Mouse (Mus musculus): ENCODE results near the gene Nme7. TPM values are rescaled to one million over a fixed set of nuclear protein-coding genes. Genes with fewer than 3 reads are reported as not detected.

The Nme7 gene
- 1.5 and 2.3 TPM in 2 replicates for polyA plus RNA-seq (2012)

DNA sequence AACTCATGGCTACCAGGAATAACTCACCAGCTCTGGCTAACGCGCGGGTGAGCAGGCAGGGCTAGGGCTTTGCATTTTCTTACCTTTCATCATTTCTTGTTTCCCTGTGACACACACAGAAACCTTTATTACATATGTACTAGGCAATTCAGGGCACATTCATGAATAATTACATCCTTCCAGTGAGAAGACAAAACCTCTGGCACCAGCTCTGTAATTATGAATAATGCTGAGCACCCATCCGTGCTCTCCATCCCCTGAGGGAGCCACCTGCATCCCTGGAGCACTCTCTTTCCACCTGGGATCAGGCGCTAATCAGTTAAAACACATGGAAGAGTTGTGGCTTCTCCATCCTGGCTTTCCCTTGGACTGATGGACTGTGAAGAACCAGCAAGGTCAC lies at the start of gene Nme7:
Gene Nme7 (plus strand): TSS at position 301 of the 400 bp plus-strand sequence.

DNA sequence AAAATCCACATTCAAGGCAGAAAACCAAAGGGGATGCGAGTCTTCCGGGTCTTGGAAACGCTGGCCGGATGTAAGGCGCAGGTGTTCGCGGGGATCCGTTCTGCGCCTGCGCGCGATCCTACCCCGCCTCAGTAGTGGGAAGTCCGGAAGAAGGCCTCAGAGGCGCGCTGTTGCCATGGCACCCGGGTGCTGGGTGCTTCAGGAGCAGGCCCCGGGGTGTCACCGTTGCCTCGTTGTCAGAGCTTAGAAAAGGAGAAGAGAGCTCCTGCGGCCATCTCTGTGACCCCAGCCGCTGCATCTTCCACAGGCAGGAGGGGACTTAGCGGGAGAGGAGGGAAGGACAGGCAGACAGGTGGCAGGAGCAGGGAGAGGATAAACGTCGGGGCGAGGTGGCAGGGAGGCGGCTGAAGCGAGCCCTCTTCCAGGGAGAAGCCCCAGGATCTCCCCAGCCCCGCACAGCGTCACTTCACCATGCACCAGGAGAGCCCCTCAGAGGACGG lies 28.4 kb upstream of the Nme7 start, which contains the start of gene Ccdc181:
Gene Ccdc181 (plus strand): TSS at position 131 of the 500 bp plus-strand sequence.

DNA sequence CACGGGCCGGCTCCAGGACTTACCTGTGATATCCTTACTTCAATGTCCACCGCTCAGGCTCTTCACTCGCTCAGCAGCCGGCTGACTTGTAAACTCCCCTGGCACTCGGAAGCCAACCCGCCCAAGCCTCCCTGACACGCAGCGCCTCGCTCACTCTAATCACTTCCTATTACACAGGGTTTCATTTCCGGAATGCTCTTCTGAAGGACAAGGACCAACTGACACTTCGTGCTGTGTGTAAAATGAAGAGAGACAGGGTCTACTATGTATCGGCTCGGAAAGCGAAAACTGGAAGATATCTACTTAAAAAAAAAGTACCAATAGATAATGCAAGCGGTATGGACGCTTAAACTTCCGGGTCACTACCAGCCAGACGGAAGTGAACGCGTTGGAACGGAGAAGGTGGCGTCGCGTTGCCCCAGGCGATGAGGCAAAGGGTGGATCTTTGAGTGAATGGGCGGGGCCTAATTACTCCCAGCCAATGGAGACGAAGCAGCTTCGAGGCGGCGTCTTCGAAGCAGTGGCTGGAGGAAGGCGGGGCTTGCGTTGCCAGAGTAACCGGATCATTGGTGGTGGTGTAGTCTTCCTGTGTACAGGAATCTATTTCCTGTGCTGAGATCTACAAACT lies 3.3 kb downstream of the Nme7 start, which contains the start of gene Blzf1:
Gene Blzf1 (minus strand): TSS at position 366 of the 628 bp plus-strand sequence.

DNA sequence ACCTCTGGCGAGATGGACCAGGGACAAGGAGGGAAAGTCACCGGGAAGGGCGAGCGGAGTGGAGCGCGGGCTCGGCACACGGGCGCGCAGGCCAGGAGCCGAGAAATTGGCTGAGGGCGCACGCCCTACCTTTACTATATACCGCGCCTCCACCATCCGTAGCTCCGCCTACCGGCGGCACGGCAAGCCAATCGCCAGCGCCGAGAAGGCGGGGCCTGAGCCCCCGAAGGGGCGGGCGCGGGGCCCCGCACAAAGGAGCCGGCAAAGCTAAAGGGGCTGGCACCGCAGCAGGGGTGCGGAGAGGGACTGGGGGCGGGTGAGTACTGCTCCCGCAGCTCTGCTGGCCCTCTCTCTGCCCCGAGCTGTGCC lies 154.3 kb downstream of the Nme7 start, which contains the start of gene Atp1b1:
Gene Atp1b1 (minus strand): TSS at position 111 of the 369 bp plus-strand sequence.

Other genes starting within 250 kb of the Nme7 start
- gene Sell, start 242.1 kb upstream of the Nme7 start, polyA plus RNA-seq (2012), result 22.7 and 29.7 TPM in 2 replicates
- gene Selp, start 188.9 kb upstream of the Nme7 start, polyA plus RNA-seq (2012), result 7.9 and 8.3 TPM in 2 replicates
- 0.56 and 0.65 TPM in 2 replicates for gene F5, start 152.3 kb upstream of the Nme7 start, polyA plus RNA-seq (2012)
- 12.8 and 13.3 TPM in 2 replicates for gene Slc19a2, start 55.1 kb upstream of the Nme7 start, polyA plus RNA-seq (2012)
- gene Ccdc181, start 28.5 kb upstream of the Nme7 start, polyA plus RNA-seq (2012), result 3.2 and 4.5 TPM in 2 replicates
- 1.5 and 1.9 TPM in 2 replicates for gene Blzf1, start 3.4 kb downstream of the Nme7 start, polyA plus RNA-seq (2012)
- gene Atp1b1, start 154.2 kb downstream of the Nme7 start, polyA plus RNA-seq (2012), result 10.5 and 11.8 TPM in 2 replicates

Measured in megakaryocyte-erythroid progenitor cell, adult 5 weeks (primary cell).